11 mouse cellular contexts compared by ENCODE assay signal in genomic region chr6:38949683-38950161, GRCm38 (mm10).
DNase-seq lines count a peak whose midpoint lies in the region; ATAC-seq lines count a peak whose summit lies in the region.
"Had no signal": no experiment of that assay in that cellular context is flagged by ENCODE, and none has a peak within 500 bp of the region (broad histone marks: within the 10 kb centered on the region; RNA-seq: fewer than 3 reads in every experiment).

No protein-coding gene starts in this region.

- no peaks in the 10 kb centered on the region for H3K27me3 ChIP-seq in intestine, embryonic 16.5 days (replicated peaks; ENCODE audit: control insufficient read depth, insufficient read depth, low read length)
- no peaks in the 10 kb centered on the region; the same call in 1 of the 2 replicates for H3K27me3 ChIP-seq in liver, embryonic 16.5 days (ENCODE audit: control insufficient read depth, insufficient read depth, low read depth, low read length)
- H3K27me3 ChIP-seq: midbrain, embryonic 13.5 days had no signal

- no peak overlapping the region for H3K27ac ChIP-seq in intestine, embryonic 16.5 days (ENCODE audit: low read length)
- H3K27ac ChIP-seq in liver, embryonic 16.5 days (ENCODE audit: low read length) = peak overlapping the region; percentile 9
- H3K27ac ChIP-seq: heart, adult 2 months; midbrain, embryonic 13.5 days had no signal

- 53% methylated on average over 5 of the region's 5 CpGs for WGBS in intestine, embryonic 16.5 days
- 21% methylated on average over 5 of the region's 5 CpGs for WGBS in liver, embryonic 16.5 days (ENCODE audit: insufficient replicate concordance)

- H3K4me1 ChIP-seq in intestine, embryonic 16.5 days (ENCODE audit: control insufficient read depth, insufficient read depth, low read length) = peaks cover 10% of the 10 kb centered on the region; the same call in 1 of the 2 replicates
- H3K4me1 ChIP-seq in liver, embryonic 16.5 days (ENCODE audit: control insufficient read depth, low read depth, low read length) = peaks cover 14% of the 10 kb centered on the region
- H3K4me1 ChIP-seq: midbrain, embryonic 13.5 days had no signal

- peak; percentile 85 for ATAC-seq in common myeloid progenitor, adult 5-6 weeks (replicated peaks; ENCODE audit: low read depth, poor library complexity, severe bottlenecking)
- ATAC-seq in intestine, embryonic 16.5 days = 0 out of 2 replicates have a peak, but pooled peaks have one; percentile 40
- ATAC-seq in liver, embryonic 16.5 days (ENCODE audit: low read depth) = peak; percentile 73
- ATAC-seq: midbrain, embryonic 13.5 days had no signal

- H3K4me2 ChIP-seq in intestine, embryonic 16.5 days (ENCODE audit: low read depth, low read length) = no peak overlapping the region
- H3K4me2 ChIP-seq in liver, embryonic 16.5 days (ENCODE audit: low read depth, low read length) = no peak overlapping the region
- H3K4me2 ChIP-seq: midbrain, embryonic 13.5 days had no signal

- no peak overlapping the region for H3K4me3 ChIP-seq in intestine, embryonic 16.5 days (ENCODE audit: low read length)
- no peak overlapping the region for H3K4me3 ChIP-seq in liver, embryonic 16.5 days (ENCODE audit: low read depth, low read length)
- H3K4me3 ChIP-seq: heart, adult 2 months; midbrain, embryonic 13.5 days had no signal

- no peaks in the 10 kb centered on the region for H3K9me3 ChIP-seq in intestine, embryonic 16.5 days (ENCODE audit: control insufficient read depth, low read length)
- no peaks in the 10 kb centered on the region for H3K9me3 ChIP-seq in liver, embryonic 16.5 days (replicated peaks; ENCODE audit: control insufficient read depth, low read length)
- H3K9me3 ChIP-seq: midbrain, embryonic 13.5 days had no signal

- H3K9ac ChIP-seq in intestine, embryonic 16.5 days (ENCODE audit: low read depth, low read length) = no peak overlapping the region
- no peak overlapping the region for H3K9ac ChIP-seq in liver, embryonic 16.5 days (ENCODE audit: low read depth, low read length)
- H3K9ac ChIP-seq: midbrain, embryonic 13.5 days had no signal

- intact Hi-C loops in left cerebral cortex, postnatal 36 days (cut with DNase I) = no loop called here

- DNase-seq in MEL-GATA-1-ER (ENCODE audit: extremely low read depth, low read depth) = peak; percentile 41
- DNase-seq in left cerebral cortex, postnatal 36 days (ENCODE audit: low spot score in 2 of 2) = no peak
- DNase-seq in gastrocnemius, adult 8-10 months (ENCODE audit: low spot score in 2 of 2) = no peak
- DNase-seq in right cerebral cortex, postnatal 14 days = no peak
- no peak for DNase-seq in cerebellum, postnatal 25 days
- DNase-seq: right cerebral cortex, postnatal 4 days had no signal

- H3K36me3 ChIP-seq in intestine, embryonic 16.5 days (ENCODE audit: control insufficient read depth, insufficient read depth, low read length) = no peaks in the 10 kb centered on the region
- no peaks in the 10 kb centered on the region for H3K36me3 ChIP-seq in liver, embryonic 16.5 days (ENCODE audit: control insufficient read depth, insufficient read depth)
- H3K36me3 ChIP-seq: midbrain, embryonic 13.5 days had no signal
